Mouse (Mus musculus) forebrain, embryonic 16.5 days (tissue): ENCODE data around the gene Rtn4. TPM values are rescaled to one million over a fixed set of nuclear protein-coding genes. Genes with fewer than 3 reads are reported as not detected.

ENCODE experiments used
- ATAC-seq: fragments of 200-750 bp; cut with Nextera tagmentation; 2 replicates; pipeline ENCODE4 v1.8.0; 2017; ENCODE audit warnings: mild to moderate bottlenecking, moderate library complexity
- H3K27ac ChIP-seq: fragments of 300-500 bp; sonication (generic); 2 replicates; pipeline ENCODE4 v1.5.1; 2014; ENCODE audit warnings: low read length, control low read depth
- H3K27me3 ChIP-seq: fragments of 300-500 bp; sonication (generic); replicated peaks from 2 replicates; pipeline ENCODE4 v1.6.1; 2014; ENCODE audit warnings: low read length; ENCODE audit not compliant: control insufficient read depth, insufficient read depth
- H3K36me3 ChIP-seq: fragments of 300-500 bp; sonication (generic); 2 replicates; pipeline ENCODE4 v1.6.1; 2014; ENCODE audit not compliant: control insufficient read depth, insufficient read depth
- H3K4me1 ChIP-seq: fragments of 300-500 bp; sonication (generic); replicated peaks from 2 replicates; pipeline ENCODE4 v1.6.1; 2014; ENCODE audit warnings: low read length; ENCODE audit not compliant: control insufficient read depth, insufficient read depth
- H3K4me2 ChIP-seq: fragments of 300-500 bp; sonication (generic); 2 replicates; pipeline ENCODE4 v1.6.1; 2014; ENCODE audit warnings: mild to moderate bottlenecking, low read length, control low read depth
- H3K4me3 ChIP-seq: fragments of 300-500 bp; sonication (generic); replicated peaks from 2 replicates; pipeline ENCODE4 v1.5.1; 2014; ENCODE audit warnings: mild to moderate bottlenecking, low read length, control low read depth
- H3K9ac ChIP-seq: fragments of 300-500 bp; sonication (generic); replicated peaks from 2 replicates; pipeline ENCODE4 v1.6.1; 2014; ENCODE audit warnings: low read depth, low read length, control low read depth
- H3K9me3 ChIP-seq: fragments of 300-500 bp; sonication (generic); 2 replicates; pipeline ENCODE4 v1.6.1; 2016; ENCODE audit warnings: low read length; ENCODE audit not compliant: control insufficient read depth
- WGBS: fragments of 180-500 bp; shearing (Covaris S2); extraction: QIAGEN DNeasy Blood & Tissue Kit; methylation state at CpG from one replicate; pipeline ENCODE4 v1.1.7; 2014; 5-methylcytosine and 5-hydroxymethylcytosine counted together
- polyA plus RNA-seq: library from polyadenylated mRNA; unstranded; fragments of >200 nt; fragmentation: Nextera tagmentation; extraction: Ambion mirVana; gene quantifications from 2 replicates; pipeline ENCODE4 v1.2.1, GENCODE M21; 2015

Rtn4 gene
- polyA plus RNA-seq, 1 experiment from 2014 or later = 134 TPM

- whole genome bisulfite sequencing = 82% methylated on average over 6 of the region's 6 CpGs
- no peak overlapping the region for H3K4me2 ChIP-seq
- peaks cover 18% of the 10 kb centered on the region for H3K4me1 ChIP-seq
- H3K9me3 ChIP-seq = no peaks in the 10 kb centered on the region
- H3K36me3 ChIP-seq = no peaks in the 10 kb centered on the region
- no peak for ATAC-seq
- H3K27me3 ChIP-seq = no peaks in the 10 kb centered on the region
- H3K9ac ChIP-seq = no peak overlapping the region
- no peak overlapping the region for H3K4me3 ChIP-seq
- no peak overlapping the region for H3K27ac ChIP-seq
Observed at GRCm38 (mm10) chr11:29786583-29787219, 94.0 kb downstream of the Rtn4 start.

- H3K36me3 ChIP-seq = no peaks in the 10 kb centered on the region
- ATAC-seq = no peak
- H3K9ac ChIP-seq = no peak overlapping the region
- no peaks in the 10 kb centered on the region for H3K27me3 ChIP-seq
- WGBS = 21% methylated on average over 5 of the region's 5 CpGs
- H3K4me2 ChIP-seq = no peak overlapping the region
- peaks cover 18% of the 10 kb centered on the region for H3K4me1 ChIP-seq
- no peak overlapping the region for H3K4me3 ChIP-seq
- no peak overlapping the region for H3K27ac ChIP-seq
- H3K9me3 ChIP-seq = no peaks in the 10 kb centered on the region
Observed at GRCm38 (mm10) chr11:29787473-29787872, 94.7 kb downstream of the Rtn4 start.

GRCm38 (mm10) chr11:29788499-29788898 lies 95.8 kb downstream of the Rtn4 start:
- H3K4me2 ChIP-seq = peak overlapping the region; percentile 22
- ATAC-seq = peak; percentile 32; the same call in 1 of the 2 replicates
- no peaks in the 10 kb centered on the region for H3K36me3 ChIP-seq
- no peaks in the 10 kb centered on the region for H3K27me3 ChIP-seq
- H3K9ac ChIP-seq = no peak overlapping the region
- H3K9me3 ChIP-seq = no peaks in the 10 kb centered on the region
- peak overlapping the region; percentile 85 for H3K27ac ChIP-seq
- no peak overlapping the region for H3K4me3 ChIP-seq
- WGBS = 14% methylated on average over 1 of the region's 1 CpGs
- H3K4me1 ChIP-seq = peaks cover 18% of the 10 kb centered on the region

- H3K36me3 ChIP-seq = no peaks in the 10 kb centered on the region
- 46% methylated on average over 6 of the region's 6 CpGs for WGBS
- 0 out of 2 replicates have a peak overlapping the region, but pooled peaks have one; percentile 15 for H3K9ac ChIP-seq
- H3K27me3 ChIP-seq = no peaks in the 10 kb centered on the region
- H3K4me3 ChIP-seq = no peak overlapping the region
- peak overlapping the region; percentile 22 for H3K4me2 ChIP-seq
- no peaks in the 10 kb centered on the region for H3K9me3 ChIP-seq
- ATAC-seq = peak; percentile 98
- peak overlapping the region; percentile 85 for H3K27ac ChIP-seq
- peaks cover 18% of the 10 kb centered on the region for H3K4me1 ChIP-seq
Observed at GRCm38 (mm10) chr11:29788921-29789638, 96.3 kb downstream of the Rtn4 start.

- WGBS = 86% methylated on average over 2 of the region's 2 CpGs
Observed at GRCm38 (mm10) chr11:29790796-29791195, 98.0 kb downstream of the Rtn4 start.

More at GRCm38 (mm10) chr11:29790796-29791195, 98.0 kb downstream of the Rtn4 start:
- no peak overlapping the region for H3K4me2 ChIP-seq
- H3K27ac ChIP-seq = no peak overlapping the region
- no peaks in the 10 kb centered on the region for H3K36me3 ChIP-seq
- peaks cover 18% of the 10 kb centered on the region for H3K4me1 ChIP-seq
- H3K9me3 ChIP-seq = no peaks in the 10 kb centered on the region
- no peak overlapping the region for H3K4me3 ChIP-seq
- no peak overlapping the region for H3K9ac ChIP-seq
- no peaks in the 10 kb centered on the region for H3K27me3 ChIP-seq
- no peak for ATAC-seq

Other genes starting within 250 kb of the Rtn4 start
- gene Prorsd1, start 177.9 kb upstream of the Rtn4 start, polyA plus RNA-seq = 6.4 and 9.4 TPM in 2 replicates
- 55.4 and 65.8 TPM in 2 replicates for gene Mtif2, start 166.5 kb upstream of the Rtn4 start, polyA plus RNA-seq
- 0.63 TPM in 1 of 2 replicates, not detected in the other for gene Clhc1, start 145.0 kb upstream of the Rtn4 start, polyA plus RNA-seq
- gene Rps27a, start 144.8 kb upstream of the Rtn4 start, polyA plus RNA-seq = 551 and 604 TPM in 2 replicates
- gene 4931440F15Rik, start 132.7 kb downstream of the Rtn4 start, polyA plus RNA-seq = 0.34 and 0.54 TPM in 2 replicates